Mouse (Mus musculus): ENCODE results near the gene Fam189b.

GRCm38 (mm10) chr3:89181749-89182500 is 1.0 kb upstream of the Fam189b start:
- TF ChIP-seq POLR2A (IDR thresholded peaks at IDR 0.05; ENCODE audit: extremely low read depth, insufficient read depth, low read length) (no peak), CTCF (IDR thresholded peaks at IDR 0.05; ENCODE audit: low read depth, low read length) (no peak)

All from liver, adult 2 months (tissue).